Mouse (Mus musculus) adrenal gland (tissue): ENCODE data around the gene Crygc.

ENCODE experiments used
- intact Hi-C: fragments of 180-260 bp; cut with DNase I; formaldehyde crosslinking; loops from one replicate; pipeline ENCODE4 v1.15.1; 2025
- long read RNA-seq, 2 experiments: library from polyadenylated mRNA; unstranded; transcript quantifications; one replicate each; pipeline ENCODE4 v2.0.0; 2020; ENCODE audit warnings: borderline replicate concordance in 1 of 2; ENCODE audit not compliant: insufficient replicate concordance in 1 of 2

Crygc gene
- long read RNA-seq, experiment 1 = 0 reads
- long read RNA-seq, experiment 2 = 0 reads

DNA sequence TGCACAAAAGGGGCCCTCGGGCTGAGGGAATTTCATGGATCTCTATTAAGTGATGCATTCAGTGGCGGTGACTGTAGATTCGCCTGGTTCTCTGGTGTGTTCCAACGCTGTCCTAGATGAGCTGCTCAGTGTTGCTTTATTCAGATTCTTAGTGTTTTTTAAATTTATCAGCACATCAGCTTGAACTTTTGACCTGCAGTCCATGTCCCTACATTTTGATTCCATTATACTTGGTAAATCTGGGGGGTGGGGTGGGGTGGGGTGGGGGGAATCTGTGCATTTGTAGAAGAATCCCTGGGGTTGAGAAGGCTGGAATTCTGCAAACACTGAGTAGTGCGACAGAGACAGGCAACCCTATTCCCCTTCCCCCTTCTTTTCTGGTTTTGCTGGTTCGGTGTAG, at the start of gene Crygc:
TSS of gene Crygc (minus strand) at position 101 of the 400 bp plus-strand sequence.
- intact Hi-C loops = no loop called here

DNA sequence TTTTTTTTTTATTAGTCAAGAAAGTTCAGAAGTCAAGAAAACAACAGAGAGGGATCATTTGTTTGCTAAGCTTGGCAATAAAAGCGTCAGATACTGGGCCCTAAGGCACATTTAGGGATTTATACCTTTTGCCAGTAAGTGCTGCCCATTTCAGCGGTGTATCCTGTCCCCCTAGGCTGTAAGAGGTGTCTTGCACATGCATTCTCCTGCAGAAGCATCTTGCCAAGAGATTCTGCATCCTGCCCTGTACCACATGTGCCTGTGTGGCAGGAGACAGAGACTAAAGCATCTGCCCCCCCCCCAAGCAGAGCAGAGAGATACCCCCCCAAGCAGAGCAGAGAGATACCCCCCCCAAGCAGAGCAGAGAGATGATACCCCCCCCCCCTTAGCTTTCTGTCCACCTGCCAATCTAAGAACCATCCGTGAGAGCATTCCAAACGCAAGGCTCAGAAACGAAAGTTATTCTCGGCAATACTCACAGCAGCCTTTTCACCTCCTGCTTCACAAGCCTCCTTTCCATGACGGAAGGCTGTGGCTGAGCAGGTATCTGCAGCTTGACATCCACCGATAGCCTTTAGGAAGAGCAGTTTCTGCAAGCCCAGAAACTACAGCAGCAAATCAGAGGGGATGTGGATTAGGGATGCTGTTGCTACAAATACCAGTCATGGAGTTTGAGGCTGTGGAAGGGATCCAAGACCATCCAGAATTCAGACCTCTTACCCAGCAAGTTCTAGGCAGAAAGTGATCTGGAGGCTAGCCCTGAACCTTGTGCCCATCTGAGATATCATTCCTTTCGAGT, 49.3 kb upstream of the Crygc start, which contains the start of gene D630023F18Rik:
TSS of gene D630023F18Rik (minus strand) at position 641 of the 799 bp plus-strand sequence.
- intact Hi-C loops = no loop called here

DNA sequence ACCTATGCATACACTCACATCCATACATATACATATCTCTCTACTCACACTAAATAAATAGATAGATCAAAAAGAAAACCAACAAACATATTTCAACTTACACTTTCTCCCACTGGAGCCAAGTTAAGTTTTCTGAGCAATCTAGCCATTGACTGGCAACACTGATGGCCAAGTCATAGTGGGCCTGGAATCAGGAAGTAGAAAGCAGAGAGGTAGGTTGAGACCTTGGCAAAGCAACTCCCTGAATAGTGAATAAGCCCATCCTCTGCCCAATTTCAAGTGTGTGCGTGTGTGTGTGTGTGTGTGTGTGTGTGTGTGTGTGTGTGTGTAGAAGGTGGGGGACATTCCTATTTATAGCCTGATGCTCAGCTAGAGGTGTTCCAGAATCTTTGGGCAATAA, 45.9 kb upstream of the Crygc start, which contains the start of gene Gm28845:
TSS of gene Gm28845 (minus strand) at position 121 of the 400 bp plus-strand sequence.
- intact Hi-C loops = no loop called here

DNA sequence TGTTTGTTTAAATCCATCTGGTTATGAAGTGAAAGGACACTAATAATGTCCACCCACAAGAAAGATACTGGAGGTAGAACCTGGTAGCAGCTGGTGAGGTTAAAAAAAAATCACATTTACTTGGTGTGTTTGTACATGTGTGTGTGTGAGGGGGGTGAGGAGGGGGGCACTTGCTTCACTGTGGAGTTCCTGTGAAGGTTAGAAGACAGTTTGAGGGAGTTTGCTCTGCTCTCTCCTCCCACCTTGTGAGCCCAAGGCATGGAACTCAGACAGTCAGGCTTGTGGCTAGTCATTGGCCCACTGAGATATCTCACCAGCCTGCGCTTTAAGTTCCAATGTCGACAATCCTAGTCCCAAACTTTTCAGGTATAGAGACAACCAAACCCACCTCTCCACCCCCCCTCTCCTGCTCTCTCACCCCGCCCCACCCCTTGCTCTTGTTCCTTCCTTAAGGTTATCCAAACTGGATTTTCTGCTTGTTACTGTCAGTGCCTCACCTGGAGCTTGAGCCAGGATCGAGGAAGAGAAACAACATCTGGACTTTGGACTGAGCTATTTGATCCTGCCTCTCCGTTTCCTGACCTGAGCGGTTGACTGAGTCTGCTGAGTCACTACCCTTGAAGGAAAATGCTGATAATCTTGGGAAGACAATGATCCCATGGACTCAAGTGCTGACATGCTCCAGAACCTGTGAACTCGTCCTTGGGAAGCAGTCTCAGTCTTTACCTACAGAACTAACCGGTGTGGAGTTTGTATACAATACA, 44.8 kb upstream of the Crygc start:
- intact Hi-C loops = no loop called here

DNA sequence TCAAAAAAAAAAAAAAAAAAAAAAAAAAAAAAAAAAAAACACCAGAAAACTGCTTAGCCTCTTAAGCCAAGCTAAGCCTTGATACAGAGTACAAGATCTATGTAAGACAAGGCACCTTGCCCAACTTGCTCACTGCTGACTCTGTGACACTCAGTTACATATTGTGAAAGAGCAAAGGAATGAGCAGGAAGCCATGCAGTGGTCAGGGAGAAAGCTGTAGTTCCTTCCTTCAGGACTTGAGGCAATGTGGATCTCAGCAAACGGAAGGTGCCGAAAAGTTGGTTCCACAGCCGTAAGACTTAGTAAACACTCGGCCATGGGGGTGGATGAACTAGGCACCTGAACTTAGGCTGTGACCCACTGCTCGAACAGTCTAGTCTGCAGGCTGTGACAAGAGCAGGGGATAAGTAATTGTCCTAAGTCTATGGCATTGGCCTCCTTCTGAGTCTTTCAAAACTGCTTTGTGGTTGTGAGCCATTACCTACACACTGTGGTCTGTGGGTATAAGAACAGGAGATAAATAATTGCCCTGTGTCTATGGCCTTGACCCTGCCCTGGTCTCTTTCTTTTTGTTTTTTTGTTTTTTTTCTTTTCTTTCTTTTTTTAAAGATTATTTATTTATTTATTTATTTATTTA, 40.2 kb upstream of the Crygc start:
- intact Hi-C loops = loop anchor here (2.0 kb wide), 1 partner anchor 65 kb away; no protein-coding TSS in a partner anchor

DNA sequence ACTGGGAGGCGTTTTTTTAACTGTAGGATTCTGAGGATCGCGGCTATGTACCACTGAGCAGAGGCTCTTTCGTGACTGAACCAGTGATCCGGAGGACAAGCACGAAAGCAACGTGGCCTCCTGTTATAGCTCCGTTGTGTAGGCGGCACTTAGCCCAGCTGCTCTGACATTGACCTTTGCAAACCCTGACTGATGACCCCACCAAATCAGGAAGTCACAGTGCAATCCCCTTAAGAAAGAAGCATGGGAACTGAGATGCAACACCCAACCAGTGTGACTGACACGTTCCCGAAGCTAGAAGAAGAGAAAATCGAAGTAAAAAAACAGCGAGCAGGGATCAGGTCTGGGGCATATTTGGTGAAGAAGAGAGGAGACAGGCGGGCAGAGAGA, 39.3 kb upstream of the Crygc start:
- intact Hi-C loops = loop anchor here (2.0 kb wide), 1 partner anchor 66 kb away; no protein-coding TSS in a partner anchor

DNA sequence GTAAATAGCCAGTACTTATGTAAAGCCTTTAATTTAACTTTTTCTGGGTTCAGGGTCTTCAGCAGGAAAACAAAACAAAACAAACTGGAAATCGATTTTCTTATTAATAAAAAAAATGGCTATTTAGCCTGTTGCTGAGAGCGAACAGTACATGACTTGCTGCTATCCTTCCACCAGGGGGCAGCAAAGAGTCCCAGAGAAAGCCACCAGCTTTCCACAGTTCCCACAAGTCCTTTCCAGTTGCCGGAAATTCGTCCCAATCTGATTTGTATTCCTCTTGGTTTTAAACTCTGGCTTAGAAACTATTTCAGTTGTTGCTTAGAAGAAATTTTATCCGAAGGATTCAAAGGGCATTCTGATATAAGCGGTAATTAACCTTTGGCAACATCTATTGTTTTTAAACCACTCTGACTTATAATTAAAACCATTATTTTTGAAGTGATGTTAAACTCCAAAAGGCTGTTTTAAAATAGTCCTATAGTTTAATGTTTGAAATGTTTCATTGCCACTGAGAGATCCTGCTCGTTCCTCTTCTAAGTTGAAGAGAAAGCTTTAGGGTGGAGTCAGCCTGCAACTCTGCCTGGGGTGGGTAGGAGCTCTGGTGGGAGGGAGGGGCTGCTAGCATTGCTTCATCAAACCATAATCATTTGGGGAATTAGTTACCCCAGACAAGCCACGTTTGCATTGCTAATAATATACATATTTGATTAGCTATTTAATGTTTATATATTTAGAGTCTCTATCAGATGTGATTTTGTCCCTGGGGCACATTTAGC, 38.7 kb upstream of the Crygc start:
- intact Hi-C loops = loop anchor here (2.0 kb wide), 1 partner anchor 67 kb away; no protein-coding TSS in a partner anchor

DNA sequence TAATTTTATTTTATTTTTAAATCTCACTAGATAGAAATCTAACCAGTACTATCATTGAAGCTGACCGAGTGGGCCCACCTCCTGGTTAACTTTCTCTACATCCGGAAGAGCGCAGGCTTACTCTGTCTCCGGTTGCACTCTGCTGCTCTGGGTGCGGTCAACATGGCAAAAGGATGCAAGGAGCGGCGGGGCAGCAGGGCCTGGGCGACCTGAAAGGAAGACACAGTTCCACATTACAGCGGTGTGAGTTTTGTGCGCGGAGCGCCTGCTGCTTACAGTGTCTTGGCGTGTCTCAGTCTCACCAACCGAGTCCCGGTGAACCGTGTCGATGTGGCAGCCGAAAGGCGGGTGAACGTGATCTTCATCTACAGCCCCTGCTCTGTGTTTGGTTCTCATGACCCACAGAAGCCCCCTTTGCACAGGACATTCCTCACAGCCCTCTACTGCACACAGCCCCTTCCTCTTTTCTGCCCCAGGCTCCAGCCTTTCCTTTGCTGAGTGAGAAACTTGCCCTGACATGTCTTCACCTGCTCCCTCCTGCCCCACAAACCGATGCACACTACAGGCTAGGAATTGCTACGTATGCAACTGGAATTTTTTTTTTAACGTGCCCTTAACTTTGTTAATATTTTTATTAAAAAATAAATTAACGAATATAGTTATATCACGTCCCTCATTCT, 36.4 kb upstream of the Crygc start:
- intact Hi-C loops = no loop called here

DNA sequence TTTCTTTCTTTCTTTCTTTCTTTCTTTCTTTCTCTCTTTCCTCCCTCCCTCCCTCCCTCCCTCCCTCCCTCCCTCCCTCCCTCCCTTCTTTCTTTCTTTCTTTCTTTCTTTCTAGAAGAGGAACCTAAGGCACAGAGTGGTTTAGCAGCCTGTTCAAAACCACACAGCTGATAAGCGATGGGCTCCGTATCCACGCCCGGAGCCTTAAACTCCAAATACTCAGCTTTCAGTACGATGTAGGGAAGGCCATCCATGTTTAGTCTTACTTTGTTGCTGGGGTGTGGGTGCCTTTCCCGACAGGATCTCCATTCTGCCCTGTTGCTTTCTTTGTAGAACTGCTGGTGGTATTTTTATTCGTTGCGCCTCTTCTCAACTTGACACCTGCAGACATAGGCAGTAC, 35.7 kb upstream of the Crygc start:
- intact Hi-C loops = no loop called here

DNA sequence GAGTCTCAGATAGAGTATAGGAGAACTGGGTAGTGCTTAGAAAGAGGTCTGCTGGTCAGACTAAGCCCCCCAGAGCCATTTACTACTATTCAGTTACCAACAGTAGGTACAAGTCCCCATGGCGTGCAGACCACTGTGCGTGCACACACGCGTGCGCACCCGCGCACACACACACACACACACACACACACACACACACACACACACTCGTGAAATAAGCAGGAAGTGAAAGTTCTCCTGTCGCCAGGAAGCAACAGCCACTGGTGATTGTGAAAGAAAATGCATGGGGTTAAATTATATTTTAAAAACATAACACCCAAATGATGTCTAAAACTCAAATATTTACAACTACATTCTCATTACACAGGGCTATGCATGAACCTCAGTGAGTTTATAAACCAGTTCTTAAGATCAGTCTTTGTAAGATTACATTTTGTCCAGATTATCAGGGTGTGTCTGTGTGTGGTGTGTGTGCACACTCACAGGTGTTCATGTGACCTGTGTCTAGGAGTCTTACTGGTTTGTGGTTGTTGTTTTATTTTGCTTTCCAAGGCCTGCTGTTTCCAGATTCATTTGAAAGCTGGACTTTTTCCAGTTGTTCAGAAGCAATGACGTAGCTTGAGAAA, 34.3 kb upstream of the Crygc start:
- intact Hi-C loops = no loop called here

DNA sequence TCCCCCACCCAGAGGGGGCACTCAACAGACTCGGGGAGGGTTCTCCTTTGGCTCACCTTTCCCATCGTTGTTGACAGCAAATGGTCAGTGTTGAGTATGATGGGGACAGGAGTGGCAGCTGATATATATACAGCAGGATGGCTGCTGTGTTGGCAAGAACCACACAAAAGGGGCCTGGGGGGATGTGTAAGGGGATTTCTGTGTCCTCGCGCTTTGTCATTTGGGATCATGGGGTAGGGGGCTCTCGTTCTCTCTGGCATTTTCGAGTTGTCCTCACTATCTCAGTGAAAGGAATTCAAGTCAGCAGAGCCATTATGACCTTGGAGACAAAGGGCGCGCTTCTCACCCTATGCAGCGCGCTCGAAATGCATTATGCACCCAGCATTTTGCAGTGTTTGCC, 29.8 kb upstream of the Crygc start, which contains the start of gene Cryga:
TSS of gene Cryga (minus strand) at position 101 of the 400 bp plus-strand sequence.
- intact Hi-C loops = no loop called here

DNA sequence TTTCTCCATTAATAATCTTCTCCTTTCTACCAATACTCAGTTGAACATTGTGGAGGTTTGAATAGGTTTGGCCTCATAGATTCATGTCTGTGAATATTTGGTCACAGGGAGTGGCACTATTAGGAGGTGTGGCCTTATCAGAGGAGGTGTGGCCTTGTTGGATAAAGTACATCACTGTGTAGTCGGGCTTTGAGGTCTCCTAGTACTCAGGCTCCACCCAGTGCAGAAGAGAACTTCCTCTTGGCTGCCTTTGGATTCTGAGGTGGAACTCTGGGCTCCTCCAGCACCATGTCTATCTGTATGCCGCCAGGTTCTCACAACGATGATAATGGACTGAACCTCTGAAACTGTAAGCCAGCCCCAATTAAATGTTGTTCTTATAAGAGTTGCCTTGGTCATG, 23.5 kb upstream of the Crygc start:
- intact Hi-C loops = no loop called here

DNA sequence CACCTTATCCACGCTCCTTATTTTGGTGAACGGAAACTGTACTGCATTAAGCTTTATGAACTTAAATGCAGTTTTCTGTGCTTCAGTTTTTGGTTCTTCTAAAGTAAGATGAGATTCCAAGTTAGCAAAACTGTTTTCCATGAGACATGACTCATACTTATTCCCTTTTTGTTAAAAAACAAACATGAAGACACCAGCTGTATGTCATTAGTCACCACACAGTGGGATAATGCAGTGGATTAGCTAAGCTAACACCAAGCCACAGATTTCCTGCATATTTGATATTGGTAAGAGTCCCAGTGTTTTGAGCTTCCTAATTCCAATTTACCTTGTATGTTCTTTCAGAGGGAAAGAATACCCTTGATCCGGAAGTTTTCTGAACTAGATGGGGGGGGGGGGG, 18.1 kb upstream of the Crygc start:
- intact Hi-C loops = no loop called here

DNA sequence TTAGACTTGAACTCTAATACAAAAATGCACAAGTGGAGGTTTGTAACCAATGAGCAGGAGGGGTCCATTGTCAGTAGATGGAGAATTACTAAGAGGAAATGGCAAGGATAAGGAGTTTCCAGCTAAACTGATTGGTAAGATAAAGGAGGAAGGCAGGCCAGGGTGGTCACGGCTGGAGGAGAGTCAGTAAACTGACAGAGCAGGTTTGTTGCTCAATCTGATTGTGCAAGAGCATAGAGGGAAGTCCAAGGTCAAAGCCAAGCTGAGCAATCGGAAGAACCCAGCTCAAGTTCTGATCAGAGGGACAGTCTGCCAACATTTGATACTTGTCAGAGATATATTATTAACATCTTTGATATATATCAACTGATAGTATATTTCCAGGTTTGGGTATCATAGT, 16.9 kb upstream of the Crygc start:
- intact Hi-C loops = no loop called here

DNA sequence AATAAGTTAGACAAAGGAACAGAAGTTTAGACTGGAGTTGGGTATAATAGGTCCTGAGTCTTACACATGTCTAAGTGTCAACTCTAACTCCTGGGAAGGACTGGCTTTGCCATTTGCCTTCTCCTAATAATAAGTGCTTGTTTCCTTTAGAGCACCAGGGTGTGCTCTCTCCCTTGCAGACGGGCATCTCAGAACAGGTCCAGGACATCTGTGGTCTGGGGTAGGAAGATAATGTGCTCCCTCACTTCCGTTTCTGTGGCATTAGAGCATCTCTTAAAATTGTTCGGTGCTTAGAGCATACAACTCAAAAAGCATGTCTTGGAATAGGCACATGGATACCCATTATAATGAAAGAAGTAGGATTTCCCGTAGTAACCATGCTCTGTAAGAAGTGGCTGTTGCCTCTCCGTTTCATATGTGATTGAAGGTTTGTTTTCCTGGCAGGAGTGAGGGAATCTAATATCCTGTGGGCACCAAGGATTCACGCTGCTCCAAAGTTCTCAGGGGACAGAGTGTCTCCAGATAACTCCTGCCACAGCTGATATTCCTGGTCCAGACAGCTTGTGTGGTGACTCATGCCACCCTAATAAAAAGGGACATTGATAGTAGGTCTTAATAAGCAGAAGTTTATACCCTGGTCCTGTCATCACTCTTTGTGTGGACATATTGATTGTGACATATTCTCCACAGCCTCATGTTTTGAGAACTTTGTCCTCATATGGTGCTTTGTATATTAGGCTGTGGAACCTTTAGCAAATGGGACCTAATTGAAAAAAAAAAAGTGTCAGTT, 15.3 kb upstream of the Crygc start:
- intact Hi-C loops = loop anchor here (5.0 kb wide), 1 partner anchor 36 kb away; the partner anchor contains the start of gene Cryge

DNA sequence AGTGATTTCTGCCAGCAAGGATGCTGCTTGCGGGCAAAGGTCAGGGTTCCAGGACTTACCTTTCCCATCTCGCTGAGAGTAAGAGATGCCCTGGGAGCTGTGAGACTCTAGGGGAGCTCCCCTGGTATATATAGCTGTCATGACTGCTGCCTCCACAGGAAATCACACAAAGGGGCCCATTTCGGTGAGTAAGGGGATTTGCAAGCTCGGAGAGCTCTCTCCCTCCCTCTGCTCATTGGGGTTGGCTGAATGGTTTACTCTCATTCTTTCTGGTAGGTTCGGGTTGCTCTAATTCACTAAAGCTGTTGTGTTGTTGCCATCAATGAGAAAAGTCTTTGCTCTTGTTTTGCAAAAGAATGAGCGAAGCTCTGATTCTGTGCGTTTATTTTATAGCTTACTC, 8.7 kb upstream of the Crygc start, which contains the start of gene Crygb:
TSS of gene Crygb (minus strand) at position 101 of the 400 bp plus-strand sequence.
- intact Hi-C loops = no loop called here

DNA sequence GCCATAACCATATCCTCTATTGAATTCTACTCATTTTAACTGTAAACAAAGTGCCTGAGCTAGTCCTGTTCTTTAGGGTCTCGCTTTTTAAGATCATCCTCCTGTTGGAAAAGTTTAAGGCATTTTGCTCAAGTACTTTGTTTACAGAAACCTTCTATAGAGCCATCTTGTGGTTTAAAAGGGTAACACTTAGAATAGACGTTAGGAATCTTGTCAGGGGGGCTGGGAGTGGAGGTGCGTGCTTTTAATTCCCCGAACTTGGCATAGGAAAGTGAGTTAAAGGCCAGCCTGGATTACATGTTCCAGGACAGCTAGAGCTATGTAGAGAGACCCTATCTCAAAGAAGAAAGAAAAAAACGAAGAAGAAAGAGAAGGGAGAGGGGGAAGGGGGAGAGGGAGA, 2.1 kb upstream of the Crygc start:
- intact Hi-C loops = no loop called here

DNA sequence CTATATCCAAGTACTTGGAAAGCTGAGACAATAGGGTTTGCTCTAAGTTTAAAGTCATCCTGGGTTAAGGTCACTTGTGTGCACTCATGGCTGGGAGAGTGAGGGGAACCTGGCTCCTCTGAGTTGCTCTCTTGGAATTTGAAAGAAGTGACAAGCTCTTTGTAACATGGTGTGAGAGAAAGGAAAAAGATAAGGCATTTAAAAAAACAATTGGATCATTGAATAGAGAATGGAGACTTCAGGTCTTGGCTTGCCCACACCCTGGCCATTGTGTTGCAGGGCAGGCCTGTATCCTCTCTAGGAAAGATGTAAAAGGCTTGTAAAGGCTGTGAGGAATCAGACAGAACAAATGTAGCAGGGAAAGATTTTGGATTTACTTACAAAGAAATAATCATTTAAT, 5.6 kb downstream of the Crygc start:
- intact Hi-C loops = no loop called here

DNA sequence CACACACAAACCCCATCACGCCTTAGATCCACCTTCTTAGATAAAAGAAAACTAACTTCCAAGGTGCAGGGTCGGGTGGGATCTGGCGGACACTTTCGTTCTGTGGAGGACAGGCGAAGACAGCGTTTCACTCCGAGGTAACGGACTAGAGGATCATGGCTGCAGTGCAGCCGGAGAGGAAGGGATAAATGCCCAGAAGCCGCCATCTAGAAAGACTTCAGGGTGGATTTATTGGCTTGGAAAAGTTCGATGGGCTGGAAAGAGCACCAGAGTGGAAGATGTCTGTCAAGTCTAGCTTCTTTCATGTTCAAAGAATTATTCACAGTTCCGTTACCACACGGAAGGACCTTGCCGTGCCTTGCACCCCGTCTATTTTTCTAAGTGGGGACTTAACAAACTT, 9.3 kb downstream of the Crygc start:
- intact Hi-C loops = no loop called here
